Mouse (Mus musculus) layer of hippocampus, postnatal 25 days (tissue): ENCODE results near the gene Slc25a11. TPM values are rescaled to one million over a fixed set of nuclear protein-coding genes. Genes with fewer than 3 reads are reported as not detected.

Source experiments
- DNase-seq, 2 experiments: peaks; one replicate each; pipeline ENCODE4 v3.0.0; 2022; ENCODE audit warnings: mixed read lengths in 2 of 2, low spot score in 1 of 2; ENCODE audit errors: extremely low spot score in 1 of 2
- total RNA-seq, 2 experiments: library from RNA; stranded (reverse); gene quantifications; 2 replicates each; pipeline ENCODE4 v1.2.3; 2021

Slc25a11 gene
- 100 to 1,000 TPM; 127 to 129 TPM for total RNA-seq

DNA sequence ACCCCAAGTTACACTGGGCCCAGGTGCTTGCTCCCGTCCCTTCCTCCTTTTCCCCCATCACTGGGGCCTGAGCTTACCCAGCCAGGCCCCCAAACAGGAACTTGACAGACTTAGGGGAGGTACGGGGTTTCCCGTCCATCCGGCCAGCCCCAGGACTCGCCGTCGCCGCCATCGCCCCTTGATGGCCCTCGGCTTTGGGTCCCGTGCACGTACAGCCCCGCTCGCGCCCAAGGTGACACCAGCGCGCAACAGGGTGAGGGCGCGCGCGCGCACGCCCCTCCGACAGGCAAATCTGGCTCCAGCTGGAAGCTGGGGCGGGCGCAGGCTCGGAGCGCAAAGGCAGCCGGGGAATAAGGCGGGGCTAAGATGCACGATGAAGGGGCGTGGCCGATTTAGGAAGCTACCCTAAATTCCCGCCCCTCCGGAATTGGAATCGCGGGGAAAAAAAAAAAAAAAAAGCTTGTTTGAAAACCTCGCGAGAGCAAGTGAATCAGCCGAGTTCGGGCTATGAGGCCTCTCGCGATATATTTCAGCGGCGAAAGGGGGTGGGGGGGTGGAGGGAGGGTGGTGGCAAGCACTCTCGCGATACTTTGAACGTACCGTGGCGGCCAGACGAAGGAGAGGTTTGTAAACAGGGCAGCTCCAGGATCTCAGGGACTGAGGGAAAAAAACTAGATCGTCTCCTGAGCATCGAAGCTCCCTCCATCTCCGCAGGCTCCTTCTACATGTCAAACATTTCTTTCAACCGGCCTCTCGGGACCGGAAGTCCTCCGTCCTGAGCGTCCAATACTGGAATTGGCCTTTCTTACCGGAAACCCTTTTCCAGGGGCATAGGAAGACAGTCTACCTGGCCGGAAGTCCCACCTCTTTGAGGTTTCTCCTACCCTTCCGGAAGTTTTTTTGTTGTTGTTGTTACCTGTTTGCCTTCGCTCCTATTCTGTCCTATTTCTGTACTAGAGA is at the start of gene Slc25a11, which contains the start of gene Rnf167:
TSS of gene Slc25a11 (minus strand) at position 789 of the 960 bp plus-strand sequence.
TSS of gene Rnf167 (plus strand) at position 545 of the 960 bp plus-strand sequence.
- DNase-seq, result peak; percentile 81 to 85

DNA sequence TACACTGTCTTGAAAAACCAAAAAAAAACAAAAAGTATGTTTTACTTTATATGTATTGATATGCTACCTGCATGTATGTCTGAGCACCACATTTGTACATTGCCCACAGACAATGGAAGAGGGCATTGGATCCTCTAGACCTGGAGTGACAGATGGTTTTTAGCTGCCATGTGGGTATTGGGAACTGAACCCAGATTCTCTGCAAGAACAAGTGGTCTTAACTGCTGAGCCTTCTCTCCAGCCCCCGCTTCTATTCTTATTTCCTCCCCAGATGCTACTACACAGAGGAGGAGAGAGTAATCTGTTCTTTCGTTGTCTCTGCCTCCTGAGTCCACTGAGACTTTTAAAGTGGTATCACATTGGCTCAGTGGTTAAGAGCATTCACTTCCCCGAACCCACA is 46.2 kb upstream of the Slc25a11 start:
- DNase-seq, result no peak

DNA sequence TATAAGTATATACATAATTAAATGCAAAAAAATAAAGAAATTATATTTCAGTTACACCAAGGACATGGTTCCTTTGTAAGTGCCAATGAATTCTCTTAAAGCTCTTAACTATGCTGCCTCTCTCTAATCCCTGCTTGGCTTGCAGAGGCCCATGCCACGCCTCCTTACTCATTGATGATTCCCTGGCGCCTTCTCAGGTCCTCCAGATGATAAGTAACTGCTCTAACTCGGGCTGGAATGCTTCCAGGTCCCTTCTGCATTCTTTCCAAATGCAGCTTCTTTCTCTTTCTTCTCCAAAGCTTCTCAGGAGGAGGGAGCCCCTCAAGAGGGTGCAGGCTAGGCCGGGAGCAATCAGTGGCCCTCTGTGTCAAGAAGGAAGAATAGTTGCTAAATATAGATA is 42.3 kb upstream of the Slc25a11 start:
- DNase-seq, result no peak

DNA sequence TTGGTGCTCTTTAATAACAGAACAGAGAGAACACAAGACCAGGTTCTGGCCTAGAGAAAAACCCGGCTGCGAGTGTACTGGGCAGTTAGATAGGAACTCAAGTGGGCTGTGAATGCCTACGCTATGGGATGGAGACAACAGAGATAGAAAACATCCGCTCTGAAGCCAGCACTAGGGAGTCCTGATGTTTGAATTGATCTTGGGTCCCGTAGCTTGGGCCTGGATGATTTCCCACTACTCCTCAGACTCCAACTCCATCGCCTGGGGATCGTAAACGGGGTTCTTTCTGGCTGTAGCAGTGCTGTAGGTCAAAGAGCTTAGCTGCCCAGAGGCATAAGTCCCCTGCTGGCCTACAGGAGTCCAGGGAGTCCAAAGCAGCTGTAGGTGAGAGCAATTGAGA is 41.1 kb upstream of the Slc25a11 start:
- DNase-seq, result no peak

DNA sequence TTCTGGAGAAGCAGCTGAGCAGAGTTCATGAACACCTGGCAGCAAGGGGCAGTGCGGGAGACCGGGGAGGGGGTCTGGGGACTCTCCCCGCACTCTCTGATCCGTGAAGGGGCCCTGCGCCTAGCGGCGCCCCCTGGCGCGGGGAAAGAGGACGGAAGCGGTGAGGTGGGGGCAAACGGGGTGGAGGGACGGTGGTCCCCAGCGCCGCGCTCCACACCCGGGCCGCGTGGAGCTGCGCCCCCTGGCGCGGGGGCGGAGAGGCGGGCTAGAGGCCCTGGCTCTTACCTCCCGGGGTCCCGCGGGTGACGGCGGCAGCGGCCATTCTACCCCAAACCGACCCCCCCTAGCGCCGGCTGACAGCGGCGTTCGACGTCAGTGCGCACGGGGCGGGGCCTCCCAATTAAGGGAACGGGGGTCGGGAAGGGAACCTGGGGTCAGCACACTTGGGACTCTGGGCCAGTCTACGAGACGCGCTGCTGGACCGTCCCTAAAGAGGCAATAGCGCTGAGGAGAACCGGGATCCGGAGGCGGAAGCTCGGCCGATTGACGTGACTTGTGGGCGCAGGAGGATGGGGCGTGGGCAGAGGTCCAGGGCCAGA is 40.4 kb upstream of the Slc25a11 start, which contains the start of gene Camta2:
TSS of gene Camta2 (minus strand) at position 505 of the 599 bp plus-strand sequence.
- DNase-seq, result peak; percentile 81 to 90

DNA sequence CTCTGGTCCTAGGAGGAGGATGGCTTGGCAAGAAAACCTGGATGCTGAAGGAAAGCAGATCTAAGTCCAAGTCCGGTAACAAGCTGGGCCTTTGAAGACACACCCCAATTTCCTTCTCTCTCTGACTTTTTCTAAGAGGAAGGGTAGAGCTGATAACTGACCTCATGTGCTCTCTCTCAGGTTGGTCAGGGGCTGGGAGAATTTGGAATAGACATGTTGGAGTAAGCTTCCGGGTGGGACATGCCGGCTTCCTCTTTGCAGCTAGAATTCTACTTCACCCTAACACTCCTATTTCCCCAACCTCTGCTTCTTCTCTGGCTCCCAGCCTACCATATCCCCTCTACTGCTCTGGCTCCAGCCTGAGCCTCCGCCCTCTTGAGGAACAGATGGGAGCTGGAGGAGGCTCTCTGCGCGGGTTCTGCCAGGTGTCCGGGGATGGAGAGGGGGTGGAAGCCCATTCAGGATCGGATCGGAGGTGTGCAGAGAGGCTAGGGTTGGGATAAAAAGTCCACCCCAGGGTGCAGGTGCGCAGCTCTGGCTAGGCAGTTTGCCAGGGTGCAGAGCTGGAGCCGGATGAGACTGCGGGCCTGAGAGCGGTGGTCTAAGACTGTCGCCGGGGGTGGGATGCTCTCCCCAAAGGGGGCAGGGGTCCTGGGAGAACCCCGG is 39.8 kb upstream of the Slc25a11 start:
- DNase-seq, result peak in 1 of 2 experiments; percentile 41

DNA sequence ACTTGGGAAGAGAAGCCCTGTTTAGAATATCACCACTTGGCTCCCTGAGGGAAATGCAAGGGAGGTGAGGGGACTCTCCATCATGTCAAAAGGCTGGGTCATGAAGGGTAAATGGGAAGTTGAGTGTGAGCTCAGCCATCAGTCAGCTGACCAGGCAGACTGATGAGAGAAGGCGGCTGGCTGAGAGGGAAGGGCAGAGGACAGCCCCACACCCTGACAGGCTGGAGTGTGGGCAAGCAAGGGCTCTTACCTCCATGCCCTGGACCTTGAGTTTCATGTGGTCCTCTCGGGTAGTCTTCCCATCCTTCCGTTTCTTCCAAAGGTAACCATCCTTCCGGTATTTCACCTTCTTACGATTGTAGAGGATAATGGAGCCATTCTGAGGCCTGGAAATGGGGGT is 36.4 kb upstream of the Slc25a11 start:
- no peak for DNase-seq

DNA sequence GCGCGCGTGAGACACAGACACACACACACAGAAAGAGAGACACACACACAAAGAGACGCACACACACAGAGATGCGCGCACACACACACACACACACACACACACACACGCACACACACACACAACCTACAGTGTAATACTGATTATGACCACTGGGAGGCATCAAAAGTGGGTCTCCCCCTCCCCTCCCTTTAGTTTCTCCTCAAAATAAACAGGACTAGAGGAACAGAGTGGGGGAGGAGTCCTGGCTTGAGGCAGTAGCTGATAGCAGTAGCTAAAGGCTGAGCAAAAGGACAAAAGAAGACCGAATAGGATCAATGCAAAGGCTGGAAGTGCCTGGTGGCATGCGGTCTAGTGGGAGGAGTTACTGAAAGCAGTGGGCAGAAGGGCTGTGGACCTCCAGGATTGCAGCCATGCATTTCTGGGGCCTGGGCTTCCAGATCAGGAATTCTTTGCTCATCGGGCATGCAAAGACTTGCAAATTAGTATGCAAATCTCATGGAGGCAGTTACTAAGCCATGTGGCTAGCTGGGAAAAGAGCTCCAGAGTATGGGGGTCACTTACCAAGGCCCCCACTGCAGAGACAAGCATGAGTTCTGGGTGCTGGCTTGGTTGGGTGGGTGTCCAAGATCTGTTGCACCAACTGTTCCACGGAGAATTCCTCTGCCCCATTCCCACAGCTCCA is 34.8 kb upstream of the Slc25a11 start:
- DNase-seq, result peak in 1 of 2 experiments; percentile 31

DNA sequence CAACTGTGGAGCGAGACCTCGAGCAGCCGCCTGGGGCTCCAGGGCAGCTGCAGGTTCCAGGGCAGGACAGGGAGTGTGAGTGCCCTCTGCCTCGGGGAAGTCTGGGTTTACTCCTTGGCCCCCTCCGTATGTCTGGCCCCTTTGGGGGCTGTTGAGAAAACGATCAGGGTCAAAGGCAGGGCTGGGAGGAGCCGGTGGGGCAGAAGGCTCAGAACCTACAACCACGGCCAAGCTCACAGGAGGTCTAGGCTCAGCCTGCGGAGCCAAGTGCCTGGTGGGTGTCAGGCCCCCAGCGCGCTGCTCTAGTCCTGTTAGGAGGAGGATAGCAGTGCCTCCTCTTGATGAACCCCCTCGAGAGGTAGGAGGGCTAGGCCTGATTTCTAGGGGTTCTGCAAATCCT is 33.9 kb upstream of the Slc25a11 start:
- DNase-seq, result no peak

DNA sequence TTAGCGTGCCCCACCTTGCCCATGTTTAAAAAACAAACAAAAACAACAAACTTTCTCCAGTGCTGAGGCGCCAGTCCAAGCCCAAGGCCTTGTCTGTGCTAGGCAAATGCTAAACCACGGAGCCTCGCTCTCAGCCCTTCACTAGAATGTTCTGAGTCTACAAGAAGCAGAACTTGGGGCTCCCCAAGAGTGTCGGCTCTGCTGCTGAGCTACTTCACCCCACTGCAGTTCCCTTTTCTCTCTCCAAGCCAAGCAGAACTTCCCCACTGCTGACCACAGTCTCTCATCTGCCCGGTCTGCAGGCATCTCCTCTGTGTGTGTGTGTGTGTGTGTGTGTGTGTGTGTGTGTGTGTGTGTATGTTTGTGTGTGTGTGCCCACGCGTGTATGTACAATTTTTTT is 32.6 kb upstream of the Slc25a11 start:
- no peak for DNase-seq

DNA sequence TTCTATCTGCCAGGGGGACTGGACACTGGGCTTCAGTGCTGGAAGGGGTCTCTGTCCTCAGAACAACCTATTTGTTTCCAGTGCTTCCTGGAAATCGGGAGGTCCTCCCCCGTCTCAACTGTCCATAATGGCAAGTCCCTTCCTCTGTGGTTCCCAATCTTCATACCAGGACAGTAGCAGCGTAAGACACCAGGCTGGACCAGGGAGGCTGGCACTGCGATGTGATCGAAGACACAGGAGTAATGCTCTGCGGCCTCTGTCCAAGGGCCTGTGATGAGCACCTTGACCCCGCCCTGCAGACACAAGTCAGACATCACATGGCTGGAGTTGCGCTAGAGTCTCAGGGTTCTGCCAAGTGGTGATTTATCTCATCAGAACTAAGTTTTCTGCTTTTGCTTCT is 32.1 kb upstream of the Slc25a11 start:
- no peak for DNase-seq

DNA sequence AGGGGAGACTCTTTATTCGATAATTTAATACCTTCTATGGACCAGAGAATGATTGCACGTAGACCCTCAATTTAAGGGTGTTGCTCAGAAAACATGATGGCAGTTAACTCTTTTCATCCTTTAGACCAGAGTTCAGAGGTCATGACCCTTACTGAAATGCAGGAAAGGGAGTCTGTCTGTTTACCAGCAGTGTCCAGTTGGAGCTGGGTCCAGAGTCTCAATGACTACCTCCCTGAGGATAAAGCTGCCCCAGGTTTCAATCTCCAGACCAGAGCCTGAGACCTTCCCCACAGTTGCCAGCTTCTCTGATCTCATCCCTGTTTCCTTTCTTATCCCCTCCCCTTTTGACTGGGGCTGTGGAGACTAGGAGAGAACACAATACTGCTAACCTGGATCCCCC is 31.3 kb upstream of the Slc25a11 start:
- DNase-seq, result no peak

DNA sequence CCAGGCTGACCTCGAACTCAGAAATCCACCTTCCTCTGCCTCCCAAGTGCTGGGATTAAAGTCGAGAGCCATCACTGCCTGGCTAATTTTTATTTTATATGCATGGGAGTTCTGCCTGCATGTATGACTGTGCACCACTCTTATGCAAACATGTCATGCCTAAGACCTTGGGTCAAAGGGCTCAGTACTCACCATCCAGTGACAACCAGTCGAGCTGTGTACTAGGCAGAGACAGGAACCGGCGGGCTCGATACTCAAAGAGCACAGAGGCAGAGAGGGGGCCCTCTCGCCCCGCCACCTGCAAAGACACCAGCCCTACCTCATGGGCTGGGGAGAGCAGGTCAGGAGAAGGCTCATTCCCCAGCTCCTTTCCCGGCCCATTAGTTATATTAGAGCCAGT is 30.8 kb upstream of the Slc25a11 start:
- no peak for DNase-seq

DNA sequence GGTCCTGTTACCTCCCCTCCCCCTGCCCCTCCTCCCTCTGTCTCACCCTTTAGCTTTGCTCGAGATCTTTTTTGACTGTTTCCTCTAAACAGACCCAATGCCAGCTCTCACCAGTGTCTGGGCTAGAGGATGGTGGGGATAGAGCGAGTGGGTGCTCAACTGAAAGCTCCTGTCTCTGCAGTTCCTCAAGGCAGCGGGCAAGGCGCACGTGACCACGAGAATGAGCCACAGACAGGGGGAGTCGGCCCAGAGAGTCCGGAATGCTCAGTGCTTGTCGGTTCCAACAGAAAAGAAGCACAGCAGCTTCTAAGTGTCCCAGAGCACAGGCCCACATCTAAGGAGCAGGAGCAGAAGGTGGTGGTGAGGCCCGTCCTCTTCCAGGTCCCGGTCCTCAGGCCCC is 27.2 kb upstream of the Slc25a11 start:
- no peak for DNase-seq

DNA sequence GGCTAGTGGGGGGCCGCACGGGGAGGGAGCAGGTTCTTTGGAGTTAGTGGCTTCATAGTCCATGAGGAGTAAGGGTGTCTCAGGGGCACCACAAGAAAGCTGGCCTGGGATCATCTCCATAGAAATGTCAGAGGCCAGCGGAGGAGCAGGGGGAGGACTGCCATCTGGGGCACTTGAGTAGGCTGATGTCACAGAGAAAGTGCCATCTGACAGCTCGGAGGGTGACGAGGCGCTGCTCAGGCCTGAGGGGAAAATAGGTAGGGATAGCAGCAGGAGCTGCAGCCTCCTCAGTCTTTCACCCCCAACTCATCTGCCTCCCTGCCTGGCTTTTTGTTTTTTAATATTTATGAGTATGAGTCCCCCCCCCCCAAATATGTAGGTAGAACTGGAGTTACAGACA is 26.7 kb upstream of the Slc25a11 start:
- no peak for DNase-seq

DNA sequence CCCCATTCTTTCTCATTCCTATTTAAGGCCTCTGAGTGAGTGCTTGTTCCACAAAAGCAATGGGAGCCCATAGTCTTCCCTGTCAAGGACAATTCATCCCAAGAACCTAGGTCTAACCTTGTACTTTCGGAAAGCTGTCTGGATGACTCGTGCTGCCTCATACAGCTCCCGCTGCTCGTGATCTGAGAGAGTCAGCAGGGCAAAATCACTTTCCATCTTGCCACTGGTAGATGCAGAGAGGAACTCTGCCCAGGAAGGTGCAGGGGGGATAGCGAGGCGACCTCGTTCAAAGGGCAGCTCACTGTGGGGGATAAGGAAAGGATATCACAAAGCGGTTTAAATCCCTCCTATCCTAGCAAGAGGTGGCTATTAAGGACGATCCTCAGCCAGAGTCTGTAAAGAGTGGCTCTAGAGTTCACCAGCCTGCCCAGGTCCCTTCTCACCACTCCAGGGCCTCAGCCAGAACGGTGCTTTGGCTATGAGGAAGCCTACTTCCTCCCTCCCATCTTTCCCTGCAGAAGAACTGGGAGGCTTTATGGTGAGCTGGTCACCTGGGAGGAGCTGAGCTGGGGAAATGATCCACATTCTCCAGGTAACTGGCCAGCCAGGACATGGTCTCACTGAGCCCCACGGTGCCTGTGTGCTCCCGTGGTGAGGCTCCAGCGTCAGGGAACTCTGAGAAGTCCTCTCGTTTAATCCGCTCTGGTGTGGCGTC is 24.2 kb upstream of the Slc25a11 start:
- DNase-seq, result no peak

DNA sequence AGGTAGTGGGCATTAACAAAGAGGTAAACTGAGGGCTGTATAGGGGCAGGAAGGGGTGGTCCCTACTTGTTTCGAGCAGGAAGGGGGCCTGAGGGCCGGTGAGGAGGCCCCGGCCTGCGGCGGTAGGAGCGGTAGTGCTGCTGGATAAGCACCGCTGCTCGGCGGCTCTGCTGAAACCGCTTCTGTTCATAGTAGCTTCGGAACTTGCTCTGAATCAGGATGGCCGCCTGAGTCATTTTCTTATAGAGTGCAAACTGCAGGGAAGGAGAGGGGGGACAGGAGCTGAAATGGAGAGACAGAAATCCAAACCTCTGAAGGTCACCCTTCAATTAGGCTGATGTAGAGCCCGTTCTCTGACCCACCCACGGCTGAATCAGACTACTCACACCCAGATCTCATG is 23.2 kb upstream of the Slc25a11 start:
- peak in 1 of 2 experiments; percentile 33 for DNase-seq

DNA sequence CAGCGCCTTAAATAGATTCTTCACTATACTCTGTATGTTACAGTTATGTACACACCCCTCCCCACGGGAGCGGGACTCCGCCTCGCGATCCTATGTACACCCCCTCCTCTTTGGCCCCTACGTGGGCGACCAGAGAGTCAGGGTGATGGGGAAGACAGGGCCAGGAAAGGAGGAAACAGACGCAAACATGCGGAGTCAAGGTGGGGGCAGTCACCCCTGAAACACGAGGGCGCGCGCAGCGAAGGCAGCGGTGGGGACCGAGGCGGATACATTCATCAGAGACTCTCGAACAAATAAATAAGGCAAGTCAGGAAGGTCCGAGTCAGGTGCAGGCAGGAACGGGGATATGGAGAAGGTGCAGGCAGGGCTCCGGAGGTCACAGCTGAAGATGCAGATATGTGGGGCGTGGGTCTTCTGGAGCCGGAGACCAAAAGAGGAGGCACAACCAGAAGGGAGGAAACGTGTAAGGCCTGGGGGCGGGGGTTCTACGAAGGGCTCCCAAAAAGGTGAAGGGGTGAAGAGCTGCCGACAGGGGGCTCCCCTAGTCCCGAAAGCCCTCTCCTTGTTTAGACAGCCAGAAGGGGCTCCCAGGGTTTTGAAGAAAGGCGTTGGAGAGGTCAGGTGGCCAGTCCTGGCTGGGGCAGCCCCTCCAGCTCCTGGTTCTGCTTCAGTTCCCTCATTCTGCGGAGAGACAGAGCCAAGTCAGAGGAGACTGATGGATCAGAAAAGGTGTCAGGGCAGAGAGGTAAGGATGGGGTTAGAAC is 22.5 kb upstream of the Slc25a11 start:
- peak in 1 of 2 experiments; percentile 67 for DNase-seq
